Mouse (Mus musculus): ENCODE measurements around the gene Prkg1. TPM values are rescaled to one million over a fixed set of nuclear protein-coding genes. Genes with fewer than 3 reads are reported as not detected.

The Prkg1 gene
- total RNA-seq, 2 experiments from 2014 or later: not detected

DNA sequence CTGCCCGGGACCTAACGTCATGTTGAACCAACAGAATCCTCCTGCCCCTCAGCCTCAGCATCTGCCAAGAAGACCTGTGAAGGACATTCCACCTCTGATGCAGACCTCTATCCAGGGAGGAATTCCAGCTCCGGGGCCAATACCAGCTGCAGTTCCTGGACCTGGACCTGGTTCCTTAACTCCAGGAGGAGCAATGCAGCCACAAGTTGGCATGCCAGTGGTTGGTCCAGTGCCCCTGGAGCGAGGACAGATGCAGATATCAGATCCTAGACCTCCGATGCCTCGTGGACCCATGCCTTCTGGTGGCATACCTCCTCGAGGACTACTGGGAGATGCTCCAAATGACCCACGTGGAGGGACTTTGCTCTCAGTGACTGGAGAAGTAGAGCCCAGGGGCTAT lies 681.1 kb downstream of the Prkg1 start:
- no peak for ATAC-seq (replicated peaks; ENCODE audit: low FRiP score, poor library complexity, severe bottlenecking)

DNA sequence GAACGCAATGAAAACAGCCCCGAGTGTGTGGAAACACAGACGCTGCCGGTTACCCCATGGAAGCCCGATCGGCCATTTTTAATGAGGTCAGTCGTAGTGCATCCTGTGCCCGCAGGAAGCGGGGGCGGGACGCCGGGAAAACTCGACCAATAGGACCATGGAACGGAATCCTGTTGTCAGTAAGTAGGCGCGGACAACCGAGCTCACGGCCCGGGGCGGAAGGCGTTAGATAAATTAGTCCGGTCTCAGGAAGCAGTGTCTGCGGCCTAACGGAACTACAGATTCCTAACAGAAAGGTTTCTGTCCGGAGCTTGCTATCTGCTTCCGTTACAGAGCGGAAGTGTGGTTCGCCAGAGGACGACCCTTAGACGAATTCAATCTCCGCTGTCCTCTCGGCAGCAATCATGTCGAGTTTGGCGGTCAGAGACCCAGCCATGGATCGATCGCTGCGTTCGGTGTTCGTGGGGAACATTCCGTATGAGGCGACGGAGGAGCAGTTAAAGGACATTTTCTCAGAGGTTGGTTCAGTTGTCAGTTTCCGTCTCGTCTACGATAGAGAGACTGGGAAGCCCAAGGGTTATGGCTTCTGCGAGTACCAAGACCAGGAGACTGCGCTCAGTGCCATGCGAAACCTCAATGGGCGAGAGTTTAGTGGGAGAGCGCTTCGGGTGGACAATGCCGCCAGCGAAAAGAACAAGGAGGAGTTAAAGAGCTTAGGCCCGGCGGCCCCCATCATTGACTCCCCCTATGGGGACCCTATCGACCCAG lies 682.0 kb downstream of the Prkg1 start, which contains the start of gene Cstf2t:
Gene Cstf2t (plus strand): TSS at position 176 of the 768 bp plus-strand sequence.
- peak; percentile 100 for ATAC-seq (replicated peaks; ENCODE audit: low FRiP score, poor library complexity, severe bottlenecking)

DNA sequence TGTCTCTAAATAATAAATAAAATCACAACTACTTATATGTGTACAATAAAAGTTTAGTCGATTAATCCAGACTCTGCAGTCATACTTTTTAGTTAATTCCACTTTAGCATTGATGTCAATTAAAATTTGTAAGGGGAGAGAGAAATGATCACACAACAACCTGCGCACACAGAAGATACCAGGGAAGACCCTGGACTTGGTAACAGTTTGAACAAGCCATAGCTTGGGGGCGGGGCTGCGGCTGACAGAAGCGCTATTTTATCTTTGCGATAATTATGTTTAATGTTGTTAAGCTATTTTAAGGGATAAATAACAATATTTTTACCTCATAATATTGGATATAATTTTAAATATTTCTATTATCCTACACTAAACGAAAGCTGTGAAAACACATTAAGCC lies 682.6 kb downstream of the Prkg1 start:
- 0 out of 2 replicates have a peak, but pooled peaks have one; percentile 12 for ATAC-seq (replicated peaks; ENCODE audit: low FRiP score, poor library complexity, severe bottlenecking)

DNA sequence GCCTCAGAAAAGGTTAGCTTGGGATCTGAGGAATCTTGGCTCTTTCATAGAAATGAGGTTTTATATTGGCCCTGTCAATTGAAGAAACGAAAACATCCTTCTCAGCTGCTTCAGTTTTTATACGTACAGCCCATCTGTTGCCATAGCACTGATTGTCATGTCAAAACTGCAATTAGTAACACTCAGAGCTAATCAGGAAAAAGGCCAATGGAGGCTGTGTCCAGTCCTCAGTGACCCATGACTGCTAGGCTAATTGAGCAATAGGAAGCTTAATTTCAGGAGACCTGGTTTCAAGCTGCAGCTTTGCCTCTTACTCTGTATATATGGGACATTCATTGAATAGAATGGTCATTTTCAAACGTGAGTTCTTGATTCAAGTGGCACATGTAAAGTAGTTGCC lies 686.6 kb downstream of the Prkg1 start:
- no peak for ATAC-seq (replicated peaks; ENCODE audit: low FRiP score, poor library complexity, severe bottlenecking)

DNA sequence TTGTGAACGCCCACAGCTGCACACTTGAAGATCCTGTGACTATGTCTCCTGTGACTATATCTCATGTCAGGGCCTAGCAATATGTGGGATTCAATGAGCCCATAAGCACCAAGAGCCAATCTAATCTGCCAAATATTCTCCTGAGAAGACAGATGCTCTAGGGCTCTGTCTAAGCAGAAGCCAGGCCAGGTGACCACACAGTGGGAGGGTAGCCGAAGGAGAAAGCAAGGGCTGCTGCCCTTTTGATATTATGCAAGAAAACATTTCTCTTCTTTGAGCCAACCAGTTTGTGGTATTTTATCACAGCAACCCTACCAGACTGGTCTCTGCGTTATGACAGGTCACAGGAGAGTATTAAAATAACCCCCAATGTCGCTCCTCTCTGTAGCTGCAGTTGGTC lies 688.7 kb downstream of the Prkg1 start:
- ATAC-seq (replicated peaks; ENCODE audit: low FRiP score, poor library complexity, severe bottlenecking): no peak

DNA sequence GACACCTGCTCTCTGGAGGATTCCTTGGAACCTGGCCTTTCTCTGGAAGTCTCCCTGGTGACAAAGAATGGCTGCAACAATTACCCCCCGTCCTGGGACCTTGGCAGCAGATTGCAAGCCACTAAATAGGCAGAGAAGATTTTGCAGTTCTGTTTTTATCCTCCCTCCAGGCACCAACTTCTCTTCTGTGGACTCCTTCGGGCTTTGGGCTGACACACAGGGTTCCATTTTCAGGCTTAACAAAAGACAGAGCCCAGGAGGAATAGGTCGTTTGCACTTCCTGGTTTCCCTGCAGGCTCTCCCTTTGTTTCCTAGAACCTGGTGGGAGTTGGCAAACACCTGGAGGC lies 690.1 kb downstream of the Prkg1 start:
- ATAC-seq (replicated peaks; ENCODE audit: low FRiP score, poor library complexity, severe bottlenecking): no peak

DNA sequence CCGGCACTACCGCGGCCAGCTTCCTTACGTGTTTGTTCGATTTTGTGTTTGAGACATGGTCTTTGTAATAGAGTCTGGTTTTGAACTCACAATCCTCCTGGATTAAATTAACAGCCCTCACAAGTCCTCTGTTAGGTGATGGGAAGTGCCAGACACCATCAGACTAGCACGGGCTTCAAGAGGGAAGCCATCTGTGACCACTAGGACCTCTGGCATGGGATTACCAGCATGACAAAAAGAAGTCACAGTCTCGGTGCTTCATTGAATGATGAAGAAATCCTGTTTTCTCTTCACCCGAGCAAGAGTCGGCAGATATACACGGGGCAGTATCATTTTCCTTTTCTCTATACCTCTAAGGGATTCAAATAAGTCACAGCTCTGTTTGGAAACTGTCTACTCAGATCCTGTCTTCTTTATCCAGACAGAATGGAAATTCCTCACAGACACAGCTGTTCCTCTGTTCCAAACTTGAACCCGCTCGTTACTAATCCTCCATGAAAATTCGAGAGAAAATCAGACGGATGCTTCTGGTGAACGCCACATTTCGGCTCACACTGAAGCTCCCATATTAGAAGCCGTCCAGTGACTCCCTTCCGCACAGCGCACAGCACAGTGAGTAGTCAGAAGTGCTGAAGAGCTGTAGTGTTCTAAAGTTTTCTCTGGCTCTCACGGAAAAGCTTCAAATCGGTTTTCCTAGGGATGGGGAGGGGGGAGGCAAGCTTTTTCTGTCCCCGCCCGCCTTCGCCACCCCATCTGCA lies 690.7 kb downstream of the Prkg1 start:
- ATAC-seq (replicated peaks; ENCODE audit: low FRiP score, poor library complexity, severe bottlenecking): no peak

DNA sequence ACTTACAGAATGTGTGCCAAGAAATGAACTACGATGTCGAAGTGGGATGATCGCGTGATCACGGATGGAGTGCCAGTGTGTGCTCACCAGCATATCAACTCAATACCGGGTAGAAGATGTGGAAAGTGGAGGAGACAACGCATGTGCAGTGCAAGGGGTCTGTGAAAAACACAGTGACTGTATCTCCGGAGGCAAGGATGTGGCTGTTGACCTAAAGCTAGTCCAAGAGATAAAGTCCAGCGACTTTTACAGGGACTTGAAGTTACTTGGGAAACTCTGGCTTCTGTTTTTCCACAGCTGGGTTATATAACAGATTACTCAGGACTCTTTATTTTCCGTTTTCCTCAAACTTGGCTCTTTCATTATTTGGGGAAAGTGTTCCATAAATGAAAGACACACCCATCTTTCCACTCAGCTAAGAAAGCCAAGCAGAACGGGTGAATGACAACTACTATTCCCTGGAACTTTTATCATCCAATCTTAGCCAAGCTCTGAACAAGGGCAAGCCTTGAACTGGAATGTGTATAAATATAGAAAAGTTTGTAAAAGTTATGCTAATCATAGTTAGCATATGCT lies 699.5 kb downstream of the Prkg1 start:
- no peak for ATAC-seq (replicated peaks; ENCODE audit: low FRiP score, poor library complexity, severe bottlenecking)

DNA sequence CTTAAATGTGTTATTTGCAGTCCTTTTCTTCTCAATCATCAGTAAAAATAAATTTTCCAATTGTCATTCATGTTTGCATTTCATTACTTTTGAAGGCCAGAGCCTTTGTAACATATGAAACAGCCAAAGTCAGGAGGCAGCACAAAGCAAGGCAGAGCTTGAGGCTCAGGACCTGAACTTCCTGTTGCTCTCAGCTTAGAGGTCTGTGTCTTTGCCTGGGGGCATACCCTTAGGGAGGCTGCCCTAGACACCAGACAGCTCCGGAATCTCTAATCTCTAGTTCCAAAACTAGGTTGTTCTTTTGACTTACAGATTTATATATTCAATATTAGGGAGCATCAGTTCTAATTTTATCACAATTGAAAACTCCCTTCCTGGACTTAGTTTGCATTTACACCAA lies 700.1 kb downstream of the Prkg1 start:
- ATAC-seq (replicated peaks; ENCODE audit: low FRiP score, poor library complexity, severe bottlenecking): no peak

DNA sequence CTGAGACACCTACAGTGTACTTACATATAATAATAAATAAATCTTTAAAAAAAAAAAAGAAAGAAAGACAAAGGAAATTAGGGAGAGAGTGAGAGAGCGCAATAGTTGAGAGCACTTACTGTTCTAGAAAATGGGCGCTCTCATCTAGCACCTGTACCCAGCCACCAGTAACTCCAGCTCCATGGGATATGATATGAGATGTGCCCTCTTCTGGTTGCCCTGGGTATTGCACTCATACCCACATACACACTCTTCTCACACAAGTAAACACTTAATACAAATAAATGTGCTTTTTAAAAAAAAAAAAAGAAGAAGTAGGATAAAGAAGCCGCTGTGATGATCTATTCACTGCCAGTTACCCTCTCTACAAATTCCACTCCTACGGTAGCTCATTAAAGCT lies 718.2 kb downstream of the Prkg1 start:
- ATAC-seq (replicated peaks; ENCODE audit: low FRiP score, poor library complexity, severe bottlenecking): no peak

DNA sequence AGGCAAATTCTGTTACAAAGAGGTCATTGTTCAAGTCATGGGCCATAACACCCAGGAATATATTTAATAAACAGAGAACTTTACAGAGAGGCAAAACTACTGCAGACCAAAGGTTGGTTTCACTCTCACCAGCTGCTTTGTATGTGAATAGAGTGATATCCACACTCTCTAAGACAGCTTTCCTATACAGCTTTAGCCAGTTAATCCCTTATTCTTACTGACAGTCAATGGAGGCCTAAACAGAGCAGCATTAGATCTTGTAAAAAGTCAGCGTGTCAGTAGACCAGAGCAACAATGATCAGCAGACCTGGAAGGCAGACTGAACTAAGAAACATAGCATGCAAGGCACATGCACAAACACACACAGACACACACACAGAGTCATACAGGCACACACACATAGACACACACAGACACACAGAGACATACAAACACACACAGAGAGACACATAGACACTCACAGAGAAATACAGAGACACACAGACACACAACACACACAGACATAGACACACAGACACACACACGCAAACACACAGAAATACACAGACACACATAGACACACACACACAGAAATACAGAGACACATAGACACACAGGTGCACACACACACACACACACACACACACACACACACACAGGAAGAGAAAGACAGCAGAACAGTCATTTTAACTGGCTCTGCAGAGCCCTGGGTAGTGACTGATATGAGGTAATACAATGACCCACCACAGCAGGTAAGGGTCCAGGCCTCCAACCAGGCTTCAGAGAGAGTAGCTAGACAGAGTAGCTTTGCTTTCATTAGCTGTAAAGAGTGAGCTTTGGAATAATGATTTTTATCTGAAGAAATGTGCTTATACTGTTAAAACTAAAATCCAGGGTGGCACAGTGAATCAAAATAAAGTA lies 723.6 kb downstream of the Prkg1 start:
- ATAC-seq (replicated peaks; ENCODE audit: low FRiP score, poor library complexity, severe bottlenecking): no peak

DNA sequence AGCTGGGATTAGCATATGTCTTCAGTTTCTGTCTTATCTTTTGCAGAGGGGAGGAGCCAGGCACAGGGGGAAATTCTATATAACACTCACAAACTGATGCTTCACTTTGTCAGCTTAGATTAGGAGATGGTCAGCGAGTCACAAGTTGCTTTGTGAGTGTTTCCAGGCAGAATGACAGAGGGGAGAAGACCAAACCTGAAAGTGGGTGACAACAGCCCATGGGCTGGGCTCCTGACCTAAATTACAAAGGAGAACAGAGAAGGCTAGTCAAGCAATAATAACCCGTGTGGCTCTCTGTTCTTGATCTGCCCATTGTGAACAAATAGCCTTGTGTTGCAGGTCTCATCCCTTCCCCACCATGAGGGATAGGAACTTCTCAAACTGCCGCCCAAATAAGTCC lies 725.9 kb downstream of the Prkg1 start:
- ATAC-seq (replicated peaks; ENCODE audit: low FRiP score, poor library complexity, severe bottlenecking): no peak

DNA sequence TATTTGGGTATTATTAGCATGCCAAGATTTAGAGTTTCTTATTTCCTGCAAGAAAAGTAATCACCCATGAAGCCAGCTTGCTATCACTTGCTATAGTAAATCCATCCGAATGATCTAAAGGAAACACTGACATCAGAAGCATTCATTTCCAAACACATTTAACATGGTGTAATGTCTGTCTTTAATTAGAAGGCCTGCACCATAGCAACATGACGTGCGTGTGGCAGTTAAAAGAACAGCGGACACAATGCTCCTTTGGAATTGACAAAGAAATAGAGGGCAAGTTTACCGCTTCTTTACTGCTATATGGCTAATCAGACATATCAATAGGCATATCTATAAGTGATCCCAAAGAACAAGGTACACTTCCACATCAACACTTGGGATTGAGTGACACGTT lies 733.2 kb downstream of the Prkg1 start:
- no peak for ATAC-seq (replicated peaks; ENCODE audit: low FRiP score, poor library complexity, severe bottlenecking)

DNA sequence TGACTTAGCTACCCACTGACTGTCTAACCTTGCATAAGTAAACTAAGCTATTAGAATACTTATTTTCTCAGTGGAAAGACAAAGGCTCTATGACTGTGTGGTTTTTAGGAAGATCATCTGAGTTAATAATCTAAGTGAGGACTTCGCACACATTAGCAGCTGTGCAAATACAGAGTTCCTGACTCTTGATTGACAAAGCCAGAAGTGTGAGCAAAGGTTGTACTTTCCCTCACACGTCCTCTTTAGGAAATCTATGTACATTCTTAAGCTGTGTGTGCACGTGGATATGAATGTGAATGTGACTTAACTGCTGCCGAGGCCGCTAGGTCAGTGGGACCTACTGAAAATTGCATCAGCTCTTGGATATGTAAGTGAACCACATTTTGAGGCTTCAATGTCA lies 738.0 kb downstream of the Prkg1 start:
- ATAC-seq (replicated peaks; ENCODE audit: low FRiP score, poor library complexity, severe bottlenecking): no peak

DNA sequence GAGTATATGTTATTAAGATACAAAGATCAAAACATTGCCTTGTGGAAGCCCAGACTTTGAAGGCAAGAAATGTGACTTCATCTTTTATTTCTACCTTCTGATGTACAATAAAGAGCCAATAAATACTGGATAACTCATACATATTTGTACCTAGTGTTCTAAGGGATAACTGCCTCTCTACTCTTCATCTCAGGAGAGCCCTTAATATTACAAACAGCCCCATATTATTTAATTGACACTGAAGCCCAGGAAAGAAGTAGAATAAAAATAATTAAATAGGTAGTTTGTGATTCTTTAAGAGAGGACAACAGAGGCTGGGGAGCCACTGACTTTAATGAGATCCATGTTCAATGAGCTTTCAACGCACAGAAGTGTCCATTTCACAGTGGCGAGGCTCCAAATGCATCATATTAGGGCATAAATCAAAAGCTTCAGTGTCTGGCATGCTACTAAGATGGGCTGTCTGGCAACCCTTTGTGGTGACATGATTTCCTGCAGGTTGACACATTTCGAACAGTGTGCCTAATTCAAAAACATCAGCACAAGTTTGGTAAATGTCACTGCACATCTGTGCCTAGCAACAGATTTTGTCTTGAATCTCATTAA lies 753.2 kb downstream of the Prkg1 start:
- ATAC-seq (replicated peaks; ENCODE audit: low FRiP score, poor library complexity, severe bottlenecking): no peak

DNA sequence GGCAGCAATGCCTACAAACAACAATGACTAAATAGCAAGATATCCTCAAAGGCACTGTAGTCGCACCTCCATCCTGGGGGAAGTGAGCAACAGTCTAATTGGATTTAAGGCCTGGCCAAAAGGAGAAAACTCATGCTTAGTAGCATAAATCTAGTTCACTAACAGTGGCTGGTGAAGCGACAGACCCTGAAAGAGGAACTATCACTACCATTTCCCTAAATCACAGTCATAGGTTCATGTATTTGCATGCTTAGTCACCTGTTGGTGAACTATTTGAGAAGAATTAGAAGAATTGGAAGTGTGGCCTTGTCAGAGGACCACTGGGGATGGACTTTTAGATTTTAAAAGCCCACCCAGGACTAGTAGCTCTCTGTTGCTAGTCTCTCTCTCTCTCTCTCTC lies 766.3 kb downstream of the Prkg1 start:
- no peak for ATAC-seq (replicated peaks; ENCODE audit: low FRiP score, poor library complexity, severe bottlenecking)

DNA sequence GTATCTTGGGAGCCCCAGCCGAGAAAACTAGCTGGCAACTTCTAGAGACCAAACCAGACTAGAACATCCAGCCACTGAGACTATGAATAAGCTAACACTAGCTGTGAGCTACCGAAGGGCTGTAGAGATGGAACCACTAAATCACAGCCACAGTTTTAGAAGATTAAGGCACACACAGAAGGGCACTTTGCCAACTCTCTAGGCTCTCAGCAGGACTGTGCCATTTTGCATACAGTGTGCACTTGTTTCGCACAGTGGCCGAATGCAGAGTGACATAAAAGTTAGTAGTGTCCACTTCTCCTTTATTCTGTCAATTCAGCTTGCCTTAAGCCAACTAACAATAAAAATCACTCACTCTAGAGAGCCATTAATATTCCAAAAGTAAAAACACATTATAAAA lies 774.4 kb downstream of the Prkg1 start:
- no peak for ATAC-seq (replicated peaks; ENCODE audit: low FRiP score, poor library complexity, severe bottlenecking)

DNA sequence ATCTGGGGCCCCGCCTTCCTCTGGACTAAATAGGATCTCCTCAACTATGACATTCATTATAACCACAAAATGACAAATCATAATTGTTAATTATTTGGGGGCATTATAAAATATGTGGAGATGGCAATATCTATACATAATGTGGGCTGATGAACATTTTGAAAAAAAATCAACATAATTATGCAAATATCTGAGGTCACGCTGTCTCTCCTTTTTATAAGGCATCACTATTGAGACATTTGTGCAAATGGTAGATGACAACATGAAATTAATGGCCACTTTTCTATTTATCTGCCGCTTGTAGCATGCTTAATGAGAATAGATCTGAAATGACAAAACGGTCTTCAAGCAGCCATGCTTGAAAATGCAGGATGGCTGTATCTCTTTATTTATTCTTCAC lies 782.4 kb downstream of the Prkg1 start:
- no peak for ATAC-seq (replicated peaks; ENCODE audit: low FRiP score, poor library complexity, severe bottlenecking)

DNA sequence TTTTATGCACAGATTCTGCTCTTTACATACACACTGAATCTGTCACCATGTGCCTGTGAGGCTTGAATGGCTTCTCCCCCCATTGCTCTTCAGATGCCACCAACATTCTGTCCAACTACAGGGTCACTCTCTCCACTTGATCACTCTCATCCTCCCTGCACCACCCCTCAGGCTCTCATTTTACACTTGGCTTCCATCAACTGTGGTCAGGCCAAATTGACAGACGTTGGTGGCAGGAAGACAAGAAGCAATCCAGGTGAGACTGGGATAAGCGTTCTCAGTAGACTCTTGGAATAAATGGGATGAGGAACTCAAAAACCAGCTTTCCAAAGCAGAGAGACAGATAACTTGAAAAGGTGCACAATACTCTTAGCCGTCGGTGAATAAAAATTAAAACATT lies 786.7 kb downstream of the Prkg1 start:
- ATAC-seq (replicated peaks; ENCODE audit: low FRiP score, poor library complexity, severe bottlenecking): no peak

DNA sequence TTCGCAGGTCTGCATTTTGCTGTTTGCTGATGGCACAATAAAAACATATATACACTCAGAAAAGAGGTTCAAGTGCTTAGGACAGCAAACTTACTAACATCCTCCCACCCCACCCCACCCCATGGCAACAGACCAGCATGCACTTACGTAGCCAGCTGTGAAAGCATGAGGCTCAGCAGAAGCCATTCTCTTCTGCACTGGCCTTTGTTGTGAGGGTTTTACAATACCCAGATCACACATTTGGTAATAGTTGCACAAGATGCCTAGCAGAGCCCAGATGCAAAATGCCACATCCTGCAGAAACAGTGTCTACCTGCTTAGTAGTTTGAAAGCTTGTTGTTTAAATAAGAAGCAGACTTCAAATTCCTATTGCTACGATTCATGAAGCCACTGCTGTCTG lies 814.2 kb downstream of the Prkg1 start:
- no peak for ATAC-seq (replicated peaks; ENCODE audit: low FRiP score, poor library complexity, severe bottlenecking)
